Mouse (Mus musculus) heart, embryonic 15.5 days (tissue): Measurements from ENCODE around the gene Nub1. TPM values are rescaled to one million over a fixed set of nuclear protein-coding genes. Genes with fewer than 3 reads are reported as not detected.

Experiments used
- ATAC-seq: fragments of 200-750 bp; cut with Nextera tagmentation; replicated peaks from 2 replicates; pipeline ENCODE4 v1.8.0; 2017; ENCODE audit warnings: low read depth, moderate TSS enrichment; ENCODE audit not compliant: insufficient number of reproducible peaks, insufficient read depth, low FRiP score
- H3K27ac ChIP-seq: fragments of 300-500 bp; sonication (generic); 2 replicates; pipeline ENCODE4 v1.5.1; 2015; ENCODE audit warnings: mild to moderate bottlenecking, inconsistent platforms
- H3K27me3 ChIP-seq: fragments of 300-500 bp; sonication (generic); 2 replicates; pipeline ENCODE4 v1.6.1; 2015; ENCODE audit warnings: inconsistent platforms
- H3K36me3 ChIP-seq: fragments of 300-500 bp; sonication (generic); 2 replicates; pipeline ENCODE4 v1.6.1; 2015; ENCODE audit warnings: mild to moderate bottlenecking, inconsistent platforms
- H3K4me1 ChIP-seq: fragments of 300-500 bp; sonication (generic); replicated peaks from 2 replicates; pipeline ENCODE4 v1.6.1; 2015; ENCODE audit warnings: inconsistent platforms
- H3K4me2 ChIP-seq: fragments of 300-500 bp; sonication (generic); 2 replicates; pipeline ENCODE4 v1.6.1; 2015; ENCODE audit warnings: inconsistent platforms, mild to moderate bottlenecking, moderate library complexity
- H3K4me3 ChIP-seq: fragments of 300-500 bp; sonication (generic); 2 replicates; pipeline ENCODE4 v1.5.1; 2015; ENCODE audit warnings: mild to moderate bottlenecking, inconsistent platforms
- H3K9ac ChIP-seq: fragments of 300-500 bp; sonication (generic); 2 replicates; pipeline ENCODE4 v1.6.1; 2015; ENCODE audit warnings: mild to moderate bottlenecking, inconsistent platforms
- H3K9me3 ChIP-seq: fragments of 300-500 bp; sonication (generic); replicated peaks from 2 replicates; pipeline ENCODE4 v1.6.1; 2016; ENCODE audit warnings: inconsistent platforms
- WGBS: fragments of 180-500 bp; shearing (Covaris S2); methylation state at CpG from one replicate; pipeline ENCODE4 v1.1.7; 2015; ENCODE audit warnings: mixed read lengths; 5-methylcytosine and 5-hydroxymethylcytosine counted together
- polyA plus RNA-seq: library from polyadenylated mRNA; unstranded; fragments of >200 nt; fragmentation: Nextera tagmentation; extraction: Ambion mirVana; gene quantifications from 2 replicates; pipeline ENCODE4 v1.2.1, GENCODE M21; 2015

Gene Nub1
- polyA plus RNA-seq, 1 experiment from 2014 or later: 21.6 TPM

GRCm38 (mm10) chr5:24704615-24705014, 19.3 kb downstream of the Nub1 start:
- Histone ChIP-seq H3K27me3 (no peaks in the 10 kb centered on the region), H3K4me3 (no peak overlapping the region), H3K27ac (no peak overlapping the region), H3K9me3 (no peaks in the 10 kb centered on the region), H3K4me2 (no peak overlapping the region), H3K9ac (no peak overlapping the region), H3K4me1 (0 out of 2 replicates have a peak, but pooled peaks cover 3% of the 10 kb centered on the region), H3K36me3 (peaks cover 83% of the 10 kb centered on the region)
- WGBS: 83% methylated on average over 8 of the region's 8 CpGs
- no peak for ATAC-seq

GRCm38 (mm10) chr5:24709962-24710361, 24.6 kb downstream of the Nub1 start:
- H3K36me3 ChIP-seq: peaks cover 55% of the 10 kb centered on the region
- no peaks in the 10 kb centered on the region for H3K27me3 ChIP-seq
- 52% methylated on average over 2 of the region's 2 CpGs for WGBS
- H3K4me3 ChIP-seq: no peak overlapping the region
- no peaks in the 10 kb centered on the region for H3K9me3 ChIP-seq
- no peak overlapping the region for H3K9ac ChIP-seq
- no peak overlapping the region for H3K27ac ChIP-seq
- peaks cover 11% of the 10 kb centered on the region for H3K4me1 ChIP-seq
- H3K4me2 ChIP-seq: no peak overlapping the region
- peak; percentile 24; the same call in 1 of the 2 replicates for ATAC-seq

- Histone ChIP-seq H3K4me3 (no peak overlapping the region), H3K9ac (no peak overlapping the region), H3K9me3 (no peaks in the 10 kb centered on the region), H3K27ac (no peak overlapping the region), H3K36me3 (peaks cover 39% of the 10 kb centered on the region), H3K4me2 (no peak overlapping the region), H3K27me3 (no peaks in the 10 kb centered on the region), H3K4me1 (peaks cover 11% of the 10 kb centered on the region)
- ATAC-seq: no peak
- WGBS: 93% methylated on average over 6 of the region's 6 CpGs
These were observed 26.3 kb downstream of the Nub1 start for GRCm38 (mm10) chr5:24711615-24712014.

GRCm38 (mm10) chr5:24713199-24713598, 27.9 kb downstream of the Nub1 start:
- 63% methylated on average over 2 of the region's 2 CpGs for WGBS
- no peak overlapping the region for H3K4me2 ChIP-seq
- no peak overlapping the region for H3K9ac ChIP-seq
- no peaks in the 10 kb centered on the region for H3K27me3 ChIP-seq
- H3K27ac ChIP-seq: no peak overlapping the region
- ATAC-seq: no peak
- peaks cover 26% of the 10 kb centered on the region for H3K36me3 ChIP-seq
- H3K9me3 ChIP-seq: no peaks in the 10 kb centered on the region
- H3K4me3 ChIP-seq: no peak overlapping the region
- peaks cover 11% of the 10 kb centered on the region for H3K4me1 ChIP-seq

- Histone ChIP-seq H3K27me3 (no peaks in the 10 kb centered on the region), H3K4me1 (peaks cover 11% of the 10 kb centered on the region), H3K9ac (no peak overlapping the region), H3K9me3 (no peaks in the 10 kb centered on the region), H3K36me3 (peaks cover 19% of the 10 kb centered on the region), H3K4me3 (no peak overlapping the region), H3K27ac (no peak overlapping the region), H3K4me2 (no peak overlapping the region)
- no peak for ATAC-seq
- 76% methylated on average over 6 of the region's 6 CpGs for WGBS
These were observed 28.7 kb downstream of the Nub1 start for GRCm38 (mm10) chr5:24713987-24714386.

- ATAC-seq: no peak
- no peaks in the 10 kb centered on the region for H3K36me3 ChIP-seq
These were observed 32.7 kb downstream of the Nub1 start for GRCm38 (mm10) chr5:24718076-24718475.

GRCm38 (mm10) chr5:24719852-24720251, 34.5 kb downstream of the Nub1 start:
- Histone ChIP-seq H3K4me2 (no peak overlapping the region), H3K36me3 (no peaks in the 10 kb centered on the region), H3K9me3 (no peaks in the 10 kb centered on the region), H3K27ac (no peak overlapping the region), H3K4me1 (peaks cover 8% of the 10 kb centered on the region), H3K9ac (no peak overlapping the region), H3K4me3 (no peak overlapping the region), H3K27me3 (no peaks in the 10 kb centered on the region)
- 73% methylated on average over 3 of the region's 3 CpGs for WGBS
- ATAC-seq: no peak

More at GRCm38 (mm10) chr5:24718076-24718475, 32.7 kb downstream of the Nub1 start:
- Histone ChIP-seq H3K4me2 (no peak overlapping the region), H3K9ac (no peak overlapping the region), H3K4me1 (no peaks in the 10 kb centered on the region; the same call in 1 of the 2 replicates), H3K27ac (no peak overlapping the region), H3K27me3 (no peaks in the 10 kb centered on the region), H3K4me3 (no peak overlapping the region), H3K9me3 (no peaks in the 10 kb centered on the region)
- 90% methylated on average over 6 of the region's 6 CpGs for WGBS

GRCm38 (mm10) chr5:24723527-24724269, 38.4 kb downstream of the Nub1 start:
- Histone ChIP-seq H3K9me3 (no peaks in the 10 kb centered on the region), H3K27me3 (0 out of 2 replicates have a peak, but pooled peaks cover 6% of the 10 kb centered on the region), H3K4me2 (no peak overlapping the region), H3K4me1 (peaks cover 22% of the 10 kb centered on the region), H3K36me3 (no peaks in the 10 kb centered on the region), H3K9ac (no peak overlapping the region), H3K27ac (peak overlapping the region; percentile 29; the same call in 1 of the 2 replicates), H3K4me3 (no peak overlapping the region)
- WGBS: 74% methylated on average over 11 of the region's 11 CpGs
- ATAC-seq: no peak

- no peak for ATAC-seq
- no peak overlapping the region for H3K9ac ChIP-seq
- 66% methylated on average over 5 of the region's 5 CpGs for WGBS
- H3K27me3 ChIP-seq: peaks cover 8% of the 10 kb centered on the region
- no peak overlapping the region; the same call in 1 of the 2 replicates for H3K4me2 ChIP-seq
- no peaks in the 10 kb centered on the region for H3K9me3 ChIP-seq
- H3K27ac ChIP-seq: peak overlapping the region; percentile 29
- no peak overlapping the region for H3K4me3 ChIP-seq
- peaks cover 22% of the 10 kb centered on the region for H3K4me1 ChIP-seq
- H3K36me3 ChIP-seq: no peaks in the 10 kb centered on the region
These were observed 38.9 kb downstream of the Nub1 start for GRCm38 (mm10) chr5:24724270-24724634.

- Histone ChIP-seq H3K27me3 (peaks cover 13% of the 10 kb centered on the region), H3K4me3 (no peak overlapping the region), H3K9me3 (no peaks in the 10 kb centered on the region), H3K27ac (peak overlapping the region; percentile 29), H3K4me2 (no peak overlapping the region), H3K9ac (no peak overlapping the region), H3K4me1 (peaks cover 27% of the 10 kb centered on the region), H3K36me3 (no peaks in the 10 kb centered on the region)
- 45% methylated on average over 5 of the region's 5 CpGs for WGBS
- ATAC-seq: no peak; the same call in 1 of the 2 replicates
These were observed 39.5 kb downstream of the Nub1 start for GRCm38 (mm10) chr5:24724805-24725204.

GRCm38 (mm10) chr5:24725897-24726296, 40.6 kb downstream of the Nub1 start:
- Histone ChIP-seq H3K9ac (no peak overlapping the region), H3K36me3 (no peaks in the 10 kb centered on the region), H3K4me1 (peaks cover 38% of the 10 kb centered on the region), H3K4me3 (no peak overlapping the region), H3K4me2 (no peak overlapping the region), H3K27ac (no peak overlapping the region), H3K27me3 (peaks cover 20% of the 10 kb centered on the region), H3K9me3 (no peaks in the 10 kb centered on the region)
- 51% methylated on average over 6 of the region's 6 CpGs for WGBS
- no peak for ATAC-seq
